Mouse (Mus musculus): ENCODE data around the gene Fgd2. TPM values are rescaled to one million over a fixed set of nuclear protein-coding genes. Genes with fewer than 3 reads are reported as not detected.

Fgd2 gene
- polyA plus RNA-seq, 1 experiment from 2014 or later, result 10.5 TPM

DNA sequence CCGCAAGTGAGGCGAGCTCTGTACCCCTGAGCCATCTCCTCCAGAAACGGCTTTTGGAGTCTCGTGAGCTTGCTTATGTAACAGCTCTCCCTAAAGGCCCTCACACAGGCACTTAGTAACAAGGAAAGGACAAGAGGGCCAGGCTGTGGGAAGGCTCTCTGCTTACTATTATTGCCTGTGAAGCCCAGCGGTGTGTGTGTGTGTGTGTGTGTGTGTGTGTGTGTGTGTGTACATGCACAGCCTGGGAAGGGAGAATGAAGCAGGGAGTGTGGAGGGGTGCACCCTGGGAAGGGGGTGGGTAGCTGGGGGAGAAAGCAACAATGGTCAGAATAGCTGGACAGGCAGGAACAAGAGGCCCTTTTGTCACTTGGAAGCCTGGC, 5.3 kb upstream of the Fgd2 start:
- Histone ChIP-seq H3K4me3 (replicated peaks) (no peak overlapping the region), H3K4me2 (replicated peaks) (no peak overlapping the region), H3K36me3 (no peaks in the 10 kb centered on the region), H3K4me1 (replicated peaks) (peaks cover 23% of the 10 kb centered on the region), H3K27me3 (replicated peaks) (no peaks in the 10 kb centered on the region), H3K9ac (no peak overlapping the region), H3K27ac (peak overlapping the region; percentile 85), H3K9me3 (no peaks in the 10 kb centered on the region)
- WGBS, result 34% methylated on average over 5 of the region's 5 CpGs
- peak; percentile 38 for ATAC-seq

DNA sequence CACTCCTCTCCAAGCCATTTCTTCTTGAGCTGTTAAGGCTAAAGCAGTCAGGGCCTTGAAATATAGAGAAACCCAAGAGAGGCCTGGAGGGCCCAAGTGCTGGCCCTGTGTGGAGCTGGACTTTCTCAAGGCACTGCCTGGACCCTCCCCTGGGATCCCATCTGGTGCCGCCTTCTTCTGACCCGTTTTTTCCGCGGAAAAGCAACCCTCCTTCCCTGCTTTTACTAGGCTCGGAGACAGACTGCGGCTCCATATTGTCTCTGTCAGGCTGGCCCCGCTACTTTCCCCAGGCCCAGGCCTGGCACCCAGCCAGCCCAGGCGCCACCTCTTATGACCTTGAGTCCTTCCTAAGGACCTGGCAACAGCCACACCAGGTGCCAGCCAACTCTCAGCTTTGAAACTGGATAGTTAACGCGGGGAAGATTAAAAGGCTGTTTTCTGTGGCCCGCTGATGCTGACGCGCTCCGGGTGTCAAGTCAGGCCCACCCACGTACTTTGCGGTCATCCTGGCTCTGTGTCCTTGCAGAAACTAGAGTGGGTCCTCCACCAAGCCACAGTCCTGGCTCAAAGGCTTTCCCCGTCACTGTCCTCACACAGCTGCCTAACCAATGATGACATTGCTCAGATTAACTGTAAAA, 4.8 kb upstream of the Fgd2 start:
- Histone ChIP-seq H3K27ac (peak overlapping the region; percentile 85), H3K36me3 (no peaks in the 10 kb centered on the region), H3K27me3 (replicated peaks) (no peaks in the 10 kb centered on the region), H3K4me3 (replicated peaks) (peak overlapping the region; percentile 25), H3K9ac (peak overlapping the region; percentile 29; the same call in 1 of the 2 replicates), H3K9me3 (no peaks in the 10 kb centered on the region), H3K4me2 (replicated peaks) (peak overlapping the region; percentile 61), H3K4me1 (replicated peaks) (peaks cover 25% of the 10 kb centered on the region)
- whole genome bisulfite sequencing, result 17% methylated on average over 17 of the region's 17 CpGs
- ATAC-seq, result peak; percentile 51

GRCm38 (mm10) chr17:29356479-29356856, 4.2 kb upstream of the Fgd2 start:
- Histone ChIP-seq H3K4me3 (replicated peaks) (peak overlapping the region; percentile 25), H3K4me2 (replicated peaks) (peak overlapping the region; percentile 61), H3K4me1 (replicated peaks) (peaks cover 27% of the 10 kb centered on the region), H3K27me3 (replicated peaks) (no peaks in the 10 kb centered on the region), H3K9me3 (no peaks in the 10 kb centered on the region), H3K9ac (peak overlapping the region; percentile 29), H3K36me3 (no peaks in the 10 kb centered on the region), H3K27ac (peak overlapping the region; percentile 85)
- WGBS, result 6% methylated on average over 11 of the region's 11 CpGs
- ATAC-seq, result peak; percentile 88

DNA sequence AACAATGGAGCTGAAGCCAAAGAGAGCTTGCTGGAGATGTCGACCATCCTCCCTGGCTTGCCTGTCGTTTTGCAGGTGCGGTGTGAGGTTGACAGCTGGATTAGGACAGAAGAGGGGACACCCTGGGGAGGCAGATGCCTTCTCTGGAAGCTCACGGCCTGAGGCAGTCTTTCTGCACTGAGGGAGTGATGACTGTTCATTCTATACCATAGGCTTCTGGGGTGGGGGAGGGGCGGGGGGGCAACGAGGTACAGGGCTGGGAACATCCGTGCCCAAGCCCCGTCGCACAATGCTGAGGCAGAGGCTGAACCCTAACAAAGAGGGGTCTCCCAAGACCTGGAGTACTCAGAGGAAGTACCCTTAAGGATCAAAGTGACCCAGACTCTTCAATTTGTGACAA, 3.8 kb upstream of the Fgd2 start:
- peak overlapping the region; percentile 29 for H3K9ac ChIP-seq
- H3K27ac ChIP-seq, result peak overlapping the region; percentile 85
- H3K4me1 ChIP-seq (replicated peaks), result peaks cover 27% of the 10 kb centered on the region
- peak overlapping the region; percentile 25 for H3K4me3 ChIP-seq (replicated peaks)
- WGBS, result 15% methylated on average over 9 of the region's 9 CpGs
- ATAC-seq, result peak; percentile 24; the same call in 1 of the 2 replicates
- no peaks in the 10 kb centered on the region for H3K27me3 ChIP-seq (replicated peaks)
- H3K36me3 ChIP-seq, result no peaks in the 10 kb centered on the region
- peak overlapping the region; percentile 61 for H3K4me2 ChIP-seq (replicated peaks)
- no peaks in the 10 kb centered on the region for H3K9me3 ChIP-seq

GRCm38 (mm10) chr17:29358928-29359327, 1.8 kb upstream of the Fgd2 start:
- Histone ChIP-seq H3K27ac (no peak overlapping the region), H3K27me3 (replicated peaks) (no peaks in the 10 kb centered on the region), H3K9ac (no peak overlapping the region), H3K4me3 (replicated peaks) (no peak overlapping the region), H3K9me3 (no peaks in the 10 kb centered on the region), H3K4me2 (replicated peaks) (no peak overlapping the region), H3K4me1 (replicated peaks) (peaks cover 27% of the 10 kb centered on the region), H3K36me3 (no peaks in the 10 kb centered on the region)
- 69% methylated on average over 3 of the region's 3 CpGs for WGBS
- no peak for ATAC-seq

DNA sequence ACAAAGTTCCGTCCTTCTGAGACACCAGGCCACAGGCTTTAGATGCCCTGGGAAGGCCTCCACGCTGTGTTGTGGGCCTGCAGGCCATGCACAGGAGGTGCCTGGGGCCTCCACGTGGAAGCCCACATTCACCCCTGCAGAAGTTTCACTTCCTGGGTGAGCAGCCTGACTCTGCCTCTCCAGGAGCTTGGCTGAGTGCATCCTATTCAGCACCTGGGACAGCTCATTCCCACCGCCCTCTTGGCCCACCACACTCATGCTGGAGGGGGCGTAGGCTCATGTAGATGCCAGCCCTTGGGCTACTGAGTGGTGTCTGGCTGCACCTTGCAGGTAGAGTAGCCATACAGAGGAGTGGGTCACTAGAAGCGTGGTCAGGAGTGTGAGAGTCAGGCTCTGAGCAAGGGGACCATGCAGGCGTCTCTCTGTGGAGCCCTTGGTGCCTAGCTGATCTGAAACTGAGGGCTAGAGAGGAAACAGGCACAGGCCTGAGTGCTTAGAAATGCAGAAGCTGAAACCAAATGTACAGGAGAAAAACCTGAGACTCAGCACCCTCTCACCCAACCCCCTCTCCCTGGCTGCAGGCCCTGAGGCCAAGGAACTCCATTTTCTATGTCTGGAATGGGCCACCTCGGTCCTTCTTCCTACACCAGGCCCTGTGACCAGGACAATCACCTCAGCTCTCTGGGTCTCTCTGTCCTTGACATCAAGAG, 1.4 kb downstream of the Fgd2 start:
- H3K4me1 ChIP-seq (replicated peaks), result 0 out of 2 replicates have a peak, but pooled peaks cover 5% of the 10 kb centered on the region
- no peak overlapping the region for H3K9ac ChIP-seq
- H3K9me3 ChIP-seq, result no peaks in the 10 kb centered on the region
- H3K4me3 ChIP-seq (replicated peaks), result no peak overlapping the region
- no peaks in the 10 kb centered on the region for H3K27me3 ChIP-seq (replicated peaks)
- ATAC-seq, result no peak
- H3K27ac ChIP-seq, result no peak overlapping the region
- H3K36me3 ChIP-seq, result no peaks in the 10 kb centered on the region
- WGBS, result 57% methylated on average over 8 of the region's 8 CpGs
- H3K4me2 ChIP-seq (replicated peaks), result no peak overlapping the region

DNA sequence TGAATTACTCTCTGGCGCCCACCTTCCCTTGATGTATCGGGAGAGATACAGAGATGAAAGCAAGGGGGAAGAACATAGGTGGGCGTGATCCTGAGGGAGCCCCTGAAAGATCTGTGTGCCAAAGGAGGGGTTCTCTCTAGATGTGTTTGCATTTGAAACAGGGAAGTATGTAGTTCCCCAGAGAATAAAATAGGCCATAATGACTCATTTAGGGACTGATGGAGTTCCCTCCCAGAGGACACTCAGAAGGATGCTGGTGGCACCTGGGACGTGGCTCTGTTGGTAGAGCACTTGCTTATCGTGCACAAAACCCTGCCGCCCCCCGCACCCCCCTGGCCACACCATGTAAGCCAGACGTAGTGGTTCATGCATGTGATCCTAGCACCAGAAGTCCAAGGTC, 2.4 kb downstream of the Fgd2 start:
- no peak overlapping the region for H3K4me2 ChIP-seq (replicated peaks)
- no peaks in the 10 kb centered on the region for H3K27me3 ChIP-seq (replicated peaks)
- H3K9ac ChIP-seq, result no peak overlapping the region
- H3K36me3 ChIP-seq, result no peaks in the 10 kb centered on the region
- WGBS, result 72% methylated on average over 8 of the region's 8 CpGs
- no peak for ATAC-seq
- no peak overlapping the region for H3K27ac ChIP-seq
- H3K9me3 ChIP-seq, result no peaks in the 10 kb centered on the region
- no peak overlapping the region for H3K4me3 ChIP-seq (replicated peaks)
- 0 out of 2 replicates have a peak, but pooled peaks cover 4% of the 10 kb centered on the region for H3K4me1 ChIP-seq (replicated peaks)

DNA sequence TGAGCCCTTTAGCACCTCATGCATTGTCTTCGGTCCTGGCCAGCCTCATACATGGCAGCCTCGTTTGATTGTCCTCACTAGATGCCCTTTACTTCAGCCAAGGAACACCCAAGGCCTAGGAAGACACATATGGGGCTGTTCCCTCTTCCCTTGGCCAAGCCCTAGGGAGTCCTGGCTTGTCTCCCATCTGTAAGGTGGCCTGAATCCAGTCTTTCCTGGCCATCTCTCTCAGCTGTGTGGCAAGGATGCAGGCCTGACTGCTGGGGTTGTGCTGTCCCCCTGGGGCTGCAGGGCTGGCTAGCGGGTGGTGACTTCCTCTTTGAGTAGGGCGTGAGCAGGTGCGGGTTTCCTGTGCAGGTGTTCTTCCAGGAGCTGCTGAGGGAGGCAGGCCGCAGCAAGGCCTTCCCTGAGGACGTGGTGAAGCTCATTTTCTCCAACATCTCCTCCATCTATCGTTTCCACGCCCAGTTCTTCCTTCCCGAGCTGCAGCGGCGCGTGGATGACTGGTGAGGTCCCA, 4.4 kb downstream of the Fgd2 start:
- no peak overlapping the region for H3K27ac ChIP-seq
- no peak for ATAC-seq
- H3K4me2 ChIP-seq (replicated peaks), result no peak overlapping the region
- no peaks in the 10 kb centered on the region for H3K9me3 ChIP-seq
- H3K4me3 ChIP-seq (replicated peaks), result no peak overlapping the region
- H3K36me3 ChIP-seq, result no peaks in the 10 kb centered on the region
- H3K9ac ChIP-seq, result no peak overlapping the region
- H3K27me3 ChIP-seq (replicated peaks), result no peaks in the 10 kb centered on the region
- WGBS, result 81% methylated on average over 13 of the region's 13 CpGs
- 0 out of 2 replicates have a peak, but pooled peaks cover 4% of the 10 kb centered on the region for H3K4me1 ChIP-seq (replicated peaks)

DNA sequence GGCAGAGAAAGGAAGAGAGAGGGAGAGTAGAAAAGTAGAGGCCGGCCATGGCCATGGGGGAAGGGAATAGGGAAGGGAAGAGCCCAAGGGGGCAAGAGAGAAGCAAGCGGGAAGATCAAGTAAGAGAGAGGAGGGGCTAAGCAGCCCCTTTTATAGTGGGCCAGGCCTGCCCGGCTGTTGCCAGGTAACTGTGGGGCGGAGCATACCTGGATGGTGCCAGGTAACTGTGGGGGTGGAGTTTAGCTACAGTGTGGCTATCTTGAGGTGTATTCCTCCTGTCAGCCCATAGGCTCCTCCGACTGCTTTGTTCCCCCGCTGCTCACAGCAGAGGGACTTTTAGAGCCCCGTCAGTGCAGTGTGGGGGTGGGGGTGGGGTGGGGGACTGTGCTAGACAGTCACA, 8.0 kb downstream of the Fgd2 start:
- no peak overlapping the region for H3K27ac ChIP-seq
- H3K36me3 ChIP-seq, result no peaks in the 10 kb centered on the region
- WGBS, result 23% methylated on average over 7 of the region's 7 CpGs
- 0 out of 2 replicates have a peak, but pooled peaks cover 2% of the 10 kb centered on the region for H3K4me1 ChIP-seq (replicated peaks)
- peak overlapping the region; percentile 13; the same call in 1 of the 2 replicates for H3K9ac ChIP-seq
- peak overlapping the region; percentile 20 for H3K4me3 ChIP-seq (replicated peaks)
- H3K4me2 ChIP-seq (replicated peaks), result peak overlapping the region; percentile 56
- no peaks in the 10 kb centered on the region for H3K27me3 ChIP-seq (replicated peaks)
- ATAC-seq, result peak; percentile 83
- no peaks in the 10 kb centered on the region for H3K9me3 ChIP-seq

DNA sequence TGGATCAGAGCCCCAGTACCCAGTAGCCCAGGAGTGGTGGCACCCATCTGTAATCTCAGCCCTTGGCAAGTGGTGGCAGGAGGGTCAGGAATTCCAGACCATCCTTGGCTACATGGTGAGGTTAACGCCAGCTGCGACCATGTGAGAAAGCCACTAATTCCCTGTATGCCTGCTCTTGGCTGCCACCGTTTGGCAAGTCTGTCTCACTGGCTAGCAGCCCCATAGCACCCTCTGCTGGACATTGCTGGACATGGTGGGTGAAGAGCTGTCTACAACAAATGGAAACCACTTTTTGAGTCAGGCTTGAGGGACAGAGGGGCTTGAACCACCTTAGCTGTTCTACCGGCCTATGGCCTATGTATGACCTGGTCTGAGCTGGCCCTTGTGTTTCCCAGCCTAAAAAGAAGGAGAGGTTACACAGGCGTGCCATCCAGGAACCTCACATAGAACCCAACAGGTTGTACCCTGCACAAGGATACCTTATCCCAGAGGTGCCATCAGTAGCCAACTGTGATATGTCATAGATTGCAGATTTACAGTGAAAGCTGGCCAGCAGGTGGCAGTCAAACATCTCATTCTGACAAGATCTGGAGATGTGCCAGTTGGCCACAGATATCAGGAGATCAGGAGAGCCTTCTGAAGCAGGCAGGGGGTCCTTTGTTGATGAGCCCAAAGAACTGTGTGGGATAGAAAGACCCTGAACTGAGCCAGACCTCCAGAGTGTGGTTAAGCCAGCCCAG, 10.4 kb downstream of the Fgd2 start:
- 8% methylated on average over 5 of the region's 5 CpGs for whole genome bisulfite sequencing
- peak; percentile 34; the same call in 1 of the 2 replicates for ATAC-seq

GRCm38 (mm10) chr17:29375871-29376270, 15.2 kb downstream of the Fgd2 start:
- Histone ChIP-seq H3K9ac (no peak overlapping the region), H3K27ac (no peak overlapping the region)
- 80% methylated on average over 10 of the region's 10 CpGs for WGBS

More for the DNA sequence above, 10.4 kb downstream of the Fgd2 start:
- no peak overlapping the region for H3K9ac ChIP-seq
- H3K27ac ChIP-seq, result no peak overlapping the region
- H3K27me3 ChIP-seq (replicated peaks), result no peaks in the 10 kb centered on the region
- H3K9me3 ChIP-seq, result no peaks in the 10 kb centered on the region
- H3K36me3 ChIP-seq, result no peaks in the 10 kb centered on the region
- H3K4me3 ChIP-seq (replicated peaks), result no peak overlapping the region
- H3K4me1 ChIP-seq (replicated peaks), result 0 out of 2 replicates have a peak, but pooled peaks cover 2% of the 10 kb centered on the region
- no peak overlapping the region for H3K4me2 ChIP-seq (replicated peaks)

DNA sequence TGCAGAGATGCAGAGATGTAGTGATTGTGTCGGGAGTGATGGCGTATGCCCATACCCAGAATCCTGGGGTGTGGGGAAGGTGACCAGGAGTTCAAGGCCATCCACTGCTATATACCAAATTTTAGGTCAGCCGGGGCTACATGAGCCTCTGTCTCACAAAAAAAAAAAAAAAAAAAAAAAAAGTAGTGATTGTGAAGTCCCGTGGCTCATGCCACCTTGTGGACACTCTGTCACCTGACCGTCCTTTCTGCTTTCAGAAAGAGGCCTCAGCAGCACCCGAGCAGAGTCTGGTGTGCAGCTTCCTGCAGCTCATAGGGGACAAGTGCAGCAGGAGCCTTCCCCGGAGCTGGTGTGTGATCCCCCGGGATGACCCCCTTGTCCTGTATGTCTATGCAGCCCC, 17.3 kb downstream of the Fgd2 start:
- Histone ChIP-seq H3K27me3 (replicated peaks) (no peaks in the 10 kb centered on the region), H3K27ac (no peak overlapping the region), H3K4me3 (replicated peaks) (no peak overlapping the region), H3K4me1 (replicated peaks) (no peaks in the 10 kb centered on the region), H3K36me3 (no peaks in the 10 kb centered on the region), H3K9me3 (no peaks in the 10 kb centered on the region), H3K4me2 (replicated peaks) (no peak overlapping the region), H3K9ac (no peak overlapping the region)
- ATAC-seq, result no peak
- 60% methylated on average over 8 of the region's 8 CpGs for WGBS

More at GRCm38 (mm10) chr17:29375871-29376270, 15.2 kb downstream of the Fgd2 start:
- Histone ChIP-seq H3K4me1 (replicated peaks) (0 out of 2 replicates have a peak, but pooled peaks cover under 1% of the 10 kb centered on the region), H3K36me3 (no peaks in the 10 kb centered on the region), H3K4me2 (replicated peaks) (no peak overlapping the region), H3K27me3 (replicated peaks) (no peaks in the 10 kb centered on the region), H3K9me3 (no peaks in the 10 kb centered on the region), H3K4me3 (replicated peaks) (no peak overlapping the region)
- ATAC-seq, result no peak

Measured in intestine, embryonic 15.5 days (tissue).